Mouse (Mus musculus) cerebellum, adult 2 months (tissue): ENCODE measurements around the gene Rplp2.

Experiments used
- CTCF ChIP-seq: fragments of 200-500 bp; IDR thresholded peaks from 2 replicates; pipeline ENCODE4 v1.5.1; 2011; ENCODE audit warnings: low read depth, mild to moderate bottlenecking, control low read depth, low read length, moderate library complexity, borderline replicate concordance; ENCODE audit not compliant: insufficient read depth
- POLR2A ChIP-seq: fragments of 200-500 bp; IDR thresholded peaks from 2 replicates; pipeline ENCODE4 v1.6.1; 2011; ENCODE audit warnings: low read length, control low read depth, borderline replicate concordance; ENCODE audit not compliant: insufficient read depth

DNA sequence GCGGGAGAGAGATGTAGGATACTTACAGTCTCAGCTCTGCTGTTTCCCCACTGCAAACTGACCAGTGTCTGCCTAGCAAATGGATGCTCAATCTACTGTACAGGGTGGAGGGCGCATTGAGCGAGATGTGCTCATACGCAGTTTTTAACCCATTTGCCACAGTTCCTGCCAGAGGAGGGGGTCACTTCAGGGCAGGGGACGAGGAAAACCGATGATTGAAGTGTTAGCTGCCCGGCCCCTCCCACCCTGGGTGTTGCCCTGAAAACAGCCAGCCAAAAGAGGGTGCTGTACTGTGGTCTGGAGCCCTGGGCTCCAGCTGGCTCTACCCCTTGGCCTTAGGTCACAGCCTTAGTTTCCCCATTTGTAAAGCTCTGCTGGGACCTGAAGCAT lies 29.8 kb downstream of the Rplp2 start:
- no peak for TF ChIP-seq CTCF
- TF ChIP-seq POLR2A = no peak
